Mouse (Mus musculus) neural tube, embryonic 10.5 days (tissue): ENCODE data around the gene Sp3.
"Not testable (repeated sequence)": the region's sequence is repeated elsewhere in the genome, so short reads cannot be mapped to it uniquely, and the experiment has no call there.

Experiments used
- DNase-seq: peaks from one replicate; pipeline ENCODE4 v3.0.0-alpha.2; 2017; ENCODE audit warnings: low spot score; ENCODE audit errors: extremely low spot score

The Sp3 gene

GRCm38 (mm10) chr2:72916170-72916569 is 64.1 kb downstream of the Sp3 start:
- DNase-seq = no peak

- DNase-seq = no peak
These were observed 64.9 kb downstream of the Sp3 start for GRCm38 (mm10) chr2:72915245-72915930.

- DNase-seq = no peak
These were observed 66.8 kb downstream of the Sp3 start for GRCm38 (mm10) chr2:72913458-72913760.

GRCm38 (mm10) chr2:72912708-72913457 is 67.4 kb downstream of the Sp3 start:
- no peak for DNase-seq

- DNase-seq = no peak
These were observed 68.7 kb downstream of the Sp3 start for GRCm38 (mm10) chr2:72911527-72911926.

- DNase-seq = no peak
These were observed 71.2 kb downstream of the Sp3 start for GRCm38 (mm10) chr2:72909046-72909445.

GRCm38 (mm10) chr2:72908191-72908910 is 71.9 kb downstream of the Sp3 start:
- no peak for DNase-seq

GRCm38 (mm10) chr2:72906745-72907144 is 73.5 kb downstream of the Sp3 start:
- DNase-seq = no peak

GRCm38 (mm10) chr2:72902816-72903680 is 77.2 kb downstream of the Sp3 start:
- DNase-seq = not testable (repeated sequence)

GRCm38 (mm10) chr2:72898782-72899305 is 81.4 kb downstream of the Sp3 start:
- no peak for DNase-seq

- no peak for DNase-seq
These were observed 82.0 kb downstream of the Sp3 start for GRCm38 (mm10) chr2:72898094-72898781.

- no peak for DNase-seq
These were observed 90.4 kb downstream of the Sp3 start for GRCm38 (mm10) chr2:72889806-72890205.
